Mouse (Mus musculus) embryo, embryonic 9.5 days (tissue): Measurements from ENCODE around the gene Slc4a1.

ENCODE experiments used
- DNase-seq: peaks from one replicate; pipeline ENCODE4 v3.0.0-alpha.2; 2017; ENCODE audit errors: extremely low spot score

Gene Slc4a1

GRCm38 (mm10) chr11:102350981-102351523 is 15.0 kb downstream of the Slc4a1 start:
- no peak for DNase-seq

DNA sequence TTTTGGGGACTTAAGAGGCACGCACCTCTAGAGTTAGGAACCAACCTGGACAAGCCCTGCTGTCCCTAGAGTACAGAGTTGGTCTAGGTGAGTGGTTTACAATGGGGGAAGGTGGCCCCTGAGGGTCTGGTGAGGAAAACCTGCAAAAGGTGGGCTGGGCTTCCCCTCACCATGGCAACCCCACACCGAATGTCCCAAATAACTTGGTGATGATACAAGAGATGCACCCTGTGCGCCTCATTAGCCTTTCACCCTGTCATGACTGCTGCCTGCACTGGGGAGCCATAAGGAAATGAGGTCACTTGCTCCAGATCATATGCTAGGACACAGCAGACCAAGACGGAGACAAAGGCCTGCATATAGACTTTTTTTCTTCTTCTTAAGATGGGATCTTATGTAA is 15.6 kb downstream of the Slc4a1 start:
- DNase-seq: no peak

- no peak for DNase-seq
These were observed 16.6 kb downstream of the Slc4a1 start for GRCm38 (mm10) chr11:102349189-102349954.

GRCm38 (mm10) chr11:102348771-102349170 is 17.2 kb downstream of the Slc4a1 start:
- DNase-seq: no peak

DNA sequence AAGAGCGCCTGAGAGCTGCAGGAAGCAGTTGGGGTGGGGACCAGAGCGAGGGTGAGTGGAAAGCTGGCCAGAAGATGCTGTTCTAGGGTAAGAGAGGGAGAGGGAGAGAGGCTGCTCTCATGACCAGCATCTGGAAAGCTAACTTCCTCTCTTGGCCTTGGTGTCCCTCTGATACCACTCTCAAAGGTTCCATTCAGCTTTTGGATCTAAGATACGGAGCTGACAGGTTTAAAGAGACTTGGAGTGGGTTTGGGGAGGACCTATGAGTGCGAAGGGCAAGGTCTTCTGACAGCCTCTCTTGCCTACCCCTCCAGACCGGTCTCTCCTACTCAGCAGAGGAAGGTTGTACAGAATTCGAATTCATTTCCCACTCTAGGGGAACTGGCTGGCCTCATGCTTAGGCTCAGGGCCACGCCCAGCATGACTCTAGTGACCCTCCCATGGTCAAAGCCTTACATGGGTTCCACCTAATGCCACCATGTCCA is 17.9 kb downstream of the Slc4a1 start:
- no peak for DNase-seq

- no peak for DNase-seq
These were observed 18.3 kb downstream of the Slc4a1 start for GRCm38 (mm10) chr11:102347683-102348082.

DNA sequence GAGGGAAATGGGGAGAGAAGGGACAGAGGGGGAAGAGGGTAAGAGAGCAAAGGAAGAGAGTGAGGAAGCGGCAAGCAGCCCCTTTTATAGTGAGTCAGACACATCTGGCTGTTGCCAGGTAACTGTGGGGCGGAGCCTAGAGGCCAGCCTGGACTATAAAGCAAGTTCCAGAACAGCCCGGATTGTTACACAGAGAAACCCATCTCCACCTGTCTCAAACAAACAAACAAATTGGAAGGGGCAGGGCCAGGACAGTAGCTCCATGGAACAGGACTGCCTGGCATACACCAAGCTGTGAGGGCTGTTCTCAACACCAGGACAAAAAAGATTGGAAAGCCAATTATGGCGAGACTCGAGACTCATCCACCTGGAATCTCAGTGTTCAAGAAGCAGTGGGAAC is 19.1 kb downstream of the Slc4a1 start:
- no peak for DNase-seq

DNA sequence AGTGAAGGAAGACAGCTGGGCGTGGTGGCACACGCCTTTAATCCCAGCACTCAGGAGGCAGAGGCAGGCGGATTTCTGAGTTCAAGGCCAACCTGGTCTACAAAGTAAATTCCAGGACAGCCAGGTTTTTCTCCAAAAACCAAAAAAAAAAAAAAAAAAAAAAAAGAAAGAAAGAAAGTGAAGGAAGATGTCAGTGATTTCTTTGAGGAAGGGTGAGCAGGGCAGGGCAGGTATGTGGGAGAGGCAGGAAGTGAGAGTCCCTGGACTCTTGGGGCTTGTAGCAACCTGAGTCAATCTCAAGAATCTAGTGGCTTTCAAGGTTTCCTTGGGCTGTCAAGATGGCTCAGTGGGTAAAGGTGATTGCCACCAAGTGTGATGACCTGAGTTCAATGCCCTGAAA is 21.5 kb downstream of the Slc4a1 start:
- DNase-seq: no peak

DNA sequence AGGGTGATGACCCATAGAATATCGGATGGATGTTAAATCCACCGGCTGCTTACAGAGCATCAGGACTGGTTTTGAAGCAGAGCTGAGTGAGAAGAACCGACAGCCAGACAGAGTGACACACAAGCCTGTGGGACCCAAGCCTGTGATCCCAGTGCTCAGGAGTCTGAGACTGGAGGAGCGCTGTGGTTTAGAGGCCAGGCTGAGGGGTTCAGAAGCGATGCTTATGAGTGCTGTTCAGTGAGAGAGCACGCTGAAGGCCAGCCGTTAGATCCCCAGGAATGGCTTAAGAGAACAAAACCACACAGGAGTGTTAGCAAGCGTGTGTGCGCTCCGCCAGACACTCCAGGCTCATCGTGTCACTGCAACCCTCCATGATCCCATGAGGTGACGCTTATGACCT is 23.3 kb downstream of the Slc4a1 start:
- no peak for DNase-seq

DNA sequence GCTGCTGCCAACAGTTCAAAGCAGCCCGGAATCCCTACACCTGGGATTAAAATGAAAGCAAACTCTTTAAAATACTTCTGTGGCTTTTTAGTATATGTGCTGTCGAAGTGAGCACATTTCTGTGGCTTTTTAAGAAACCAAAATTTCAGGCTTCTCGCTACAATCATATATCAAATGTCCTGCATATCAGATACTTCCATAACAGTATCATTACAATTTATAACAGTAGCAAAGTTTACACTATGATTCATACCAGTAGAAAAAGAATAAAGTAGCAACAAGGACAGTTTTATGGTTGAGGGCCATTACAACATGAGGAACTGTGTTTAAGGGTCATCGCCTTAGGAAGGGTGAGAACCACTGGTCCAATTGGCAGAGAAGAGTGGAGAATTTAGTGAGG is 24.9 kb downstream of the Slc4a1 start:
- DNase-seq: no peak

DNA sequence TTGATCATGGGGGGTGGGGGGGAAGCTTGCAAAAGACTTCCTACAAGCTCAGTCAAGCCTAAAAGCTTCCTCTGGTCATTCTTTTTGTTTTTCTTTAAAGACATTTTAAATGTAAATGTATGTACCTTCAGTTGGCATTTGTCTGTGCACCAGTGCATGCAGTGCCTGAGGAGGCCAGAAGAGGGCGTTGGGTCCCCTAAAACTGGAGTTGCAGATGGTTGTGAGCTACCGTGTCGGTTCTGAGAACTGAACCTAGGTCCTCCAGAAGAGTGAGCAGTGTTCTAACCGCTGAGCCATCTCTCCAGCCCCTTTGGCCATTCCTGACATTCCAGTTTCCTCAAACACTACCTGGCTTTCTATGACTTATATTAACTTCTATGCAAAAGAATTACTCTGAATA is 26.4 kb downstream of the Slc4a1 start:
- DNase-seq: no peak

DNA sequence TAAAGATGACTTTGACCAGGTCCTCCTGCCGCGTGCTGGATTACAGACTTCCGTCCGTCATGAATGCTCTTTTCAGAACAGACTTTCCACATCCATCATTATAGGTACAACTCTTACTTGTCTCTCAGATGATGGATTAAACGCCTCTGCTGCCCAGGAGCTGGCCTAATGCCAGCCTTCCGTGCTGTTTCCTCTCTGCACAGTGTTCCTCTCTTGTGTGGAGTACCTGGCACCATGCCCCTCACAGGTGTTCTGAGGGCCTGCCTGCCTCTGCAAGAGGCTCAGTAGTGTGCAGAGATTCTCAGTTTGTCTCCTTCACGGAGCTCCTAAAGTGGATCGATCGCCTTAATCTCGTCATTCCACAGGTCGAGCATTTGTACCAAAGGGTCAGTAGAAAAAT is 26.8 kb downstream of the Slc4a1 start:
- DNase-seq: no peak

- no peak for DNase-seq
These were observed 27.4 kb downstream of the Slc4a1 start for GRCm38 (mm10) chr11:102338561-102338960.

GRCm38 (mm10) chr11:102337921-102338320 is 28.1 kb downstream of the Slc4a1 start:
- DNase-seq: no peak

DNA sequence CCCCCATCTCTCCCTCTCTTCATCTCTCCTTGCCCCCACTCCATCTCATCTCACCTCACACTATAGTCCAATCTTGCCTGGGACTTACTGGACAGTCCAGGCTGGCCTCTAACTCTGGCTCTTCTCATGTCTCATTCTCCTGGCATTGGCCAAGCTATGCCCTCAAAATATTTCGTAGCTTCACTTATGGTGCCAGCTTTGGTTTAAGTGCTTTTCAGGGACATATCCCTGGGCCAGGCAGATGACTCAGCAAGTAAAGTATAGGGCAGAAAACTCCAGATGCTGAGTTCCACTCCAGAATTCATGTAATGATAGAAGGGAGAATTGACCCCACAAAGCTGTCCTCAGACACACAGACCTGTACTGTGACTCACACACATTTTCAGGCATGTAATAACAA is 29.8 kb downstream of the Slc4a1 start:
- no peak for DNase-seq

DNA sequence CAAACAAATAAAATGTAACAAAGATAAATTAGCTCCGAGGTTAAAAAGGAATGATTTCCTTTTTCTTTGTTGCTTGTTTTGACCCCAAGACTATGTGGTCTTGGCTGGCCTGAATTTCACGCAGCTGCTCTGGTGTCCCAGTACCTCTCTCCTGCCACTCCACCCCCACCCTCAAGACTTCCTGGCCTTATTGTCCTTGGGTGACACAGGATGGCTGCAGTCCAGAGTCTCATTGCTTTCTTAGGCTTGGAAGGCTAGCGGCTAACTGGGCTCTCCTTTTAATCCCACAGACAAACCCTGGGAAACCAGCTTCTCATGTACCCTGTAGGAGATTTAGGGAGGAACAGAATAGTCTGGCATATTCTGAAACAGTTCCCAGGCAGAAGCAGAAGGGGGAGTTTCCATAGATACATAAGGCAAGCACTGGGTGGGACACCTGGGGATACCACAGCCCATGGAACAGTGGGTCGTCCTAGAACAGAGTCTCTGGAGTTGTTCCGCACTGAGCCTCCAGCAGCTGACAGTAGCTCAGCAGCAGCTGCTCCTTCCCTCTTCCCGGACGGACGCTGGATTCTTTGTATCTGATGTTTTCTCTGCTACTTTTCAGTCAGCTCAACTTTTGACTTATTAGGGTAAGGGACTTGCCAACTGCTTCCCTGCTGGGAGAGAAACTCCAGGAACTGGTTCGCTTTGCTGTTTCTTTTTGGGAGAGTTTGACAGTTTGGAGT is 30.9 kb downstream of the Slc4a1 start:
- no peak for DNase-seq

GRCm38 (mm10) chr11:102334010-102334409 is 32.0 kb downstream of the Slc4a1 start:
- DNase-seq: no peak

DNA sequence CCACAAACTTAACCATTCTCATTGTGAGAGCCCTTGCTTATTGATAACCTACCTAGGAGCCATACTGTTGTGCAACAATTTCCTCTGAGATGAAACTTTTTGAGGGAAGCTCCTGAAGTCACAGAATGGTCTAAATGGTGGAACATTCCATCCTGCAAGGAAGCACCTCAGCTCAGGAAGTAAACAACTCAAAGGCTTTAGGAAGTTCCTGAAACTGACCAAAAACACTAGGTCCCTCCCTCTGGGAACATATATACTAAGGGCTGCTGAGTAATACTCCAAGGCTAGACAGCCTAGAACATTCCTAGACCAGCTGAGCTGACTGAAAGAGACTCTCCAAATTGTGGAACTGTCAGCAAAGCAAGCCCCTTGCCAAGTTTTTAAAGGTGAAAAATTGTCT is 32.9 kb downstream of the Slc4a1 start:
- DNase-seq: no peak

DNA sequence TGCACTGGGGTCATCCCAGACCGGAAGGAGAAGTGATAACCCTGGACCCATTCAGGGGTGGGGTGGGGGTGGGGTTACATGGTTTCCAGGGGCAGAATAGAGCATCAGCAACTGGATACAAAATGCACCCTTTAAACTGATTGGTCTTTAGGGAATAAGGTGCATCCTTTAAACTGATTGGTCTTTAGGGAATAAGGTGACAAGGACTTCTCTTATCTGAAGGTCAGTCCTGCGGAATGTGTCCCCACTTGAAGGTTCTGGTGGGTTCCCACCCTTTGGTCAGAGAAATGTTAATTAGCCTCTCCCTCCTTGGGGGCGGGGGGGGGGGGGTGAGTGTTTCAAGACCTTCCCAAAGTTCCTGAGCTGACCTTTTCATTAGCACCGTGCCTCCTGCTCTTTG is 34.2 kb downstream of the Slc4a1 start:
- DNase-seq: no peak

GRCm38 (mm10) chr11:102330039-102330438 is 36.0 kb downstream of the Slc4a1 start:
- no peak for DNase-seq

DNA sequence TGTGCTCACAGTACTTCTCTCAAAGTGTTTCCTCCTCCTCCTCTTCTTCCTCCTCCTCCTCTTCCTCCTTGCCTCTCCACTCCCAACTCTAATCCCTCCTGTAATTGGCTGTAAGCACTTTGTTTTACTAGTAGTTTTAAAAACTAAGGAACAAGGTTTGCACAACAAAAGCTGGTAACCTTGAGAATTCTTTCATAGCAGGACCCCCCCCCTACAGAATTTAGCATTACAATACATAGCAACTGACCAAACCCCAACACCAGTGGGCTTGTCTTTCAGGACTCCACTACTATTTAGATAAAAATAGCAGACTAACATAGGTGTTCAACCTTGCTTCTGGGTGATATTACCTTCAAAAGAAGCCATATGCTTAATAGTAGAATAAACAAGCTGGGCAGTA is 36.5 kb downstream of the Slc4a1 start:
- DNase-seq: no peak

DNA sequence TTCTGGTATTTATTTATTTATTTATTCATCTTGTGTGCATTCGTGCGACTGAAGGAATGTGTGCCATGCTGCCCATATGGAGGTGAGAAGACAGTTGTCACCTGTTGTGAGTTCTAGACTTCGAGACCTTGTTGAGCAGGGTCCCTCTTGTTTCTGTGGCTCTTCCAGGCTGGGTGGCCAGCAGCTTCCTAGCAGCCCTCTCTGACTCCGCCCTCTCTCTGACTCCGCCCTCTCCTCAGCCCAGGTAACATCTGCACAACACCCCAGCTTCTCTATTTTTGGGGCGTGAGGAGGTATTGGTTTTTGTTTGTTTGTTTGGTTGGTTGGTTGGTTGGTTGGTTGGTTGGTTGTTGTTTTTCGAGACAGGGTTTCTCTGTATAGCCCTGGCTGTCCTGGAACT is 38.2 kb downstream of the Slc4a1 start:
- no peak for DNase-seq

DNA sequence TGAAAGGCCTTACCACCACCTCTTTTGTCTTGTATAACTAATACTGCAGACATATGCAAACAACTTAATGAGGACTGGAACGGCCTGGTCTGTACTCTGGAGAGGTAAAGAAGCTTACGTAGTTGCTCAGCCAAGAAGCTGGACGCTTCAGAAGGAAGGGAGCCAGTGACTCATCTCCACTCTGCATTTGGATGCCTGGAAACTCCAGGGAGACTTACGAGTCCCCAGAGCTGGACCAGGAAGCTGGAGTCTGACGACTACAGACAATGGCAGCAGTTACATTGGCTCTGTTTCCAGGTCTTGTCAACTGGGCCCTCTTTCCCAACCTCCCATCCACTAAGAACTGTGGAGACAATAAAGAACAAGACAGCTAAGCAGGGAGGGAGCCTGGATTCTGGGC is 38.8 kb downstream of the Slc4a1 start:
- no peak for DNase-seq
